Mouse (Mus musculus) bone marrow macrophage, adult 2 months (primary cell): ENCODE data around the gene Zfp185.

ENCODE experiments used
- CTCF ChIP-seq: IDR thresholded peaks from 2 replicates; pipeline ENCODE4 v1.5.1; 2012; ENCODE audit warnings: low read depth, mild to moderate bottlenecking, low read length, moderate library complexity
- POLR2A ChIP-seq: IDR thresholded peaks from 2 replicates; pipeline ENCODE4 v1.6.1; 2012; ENCODE audit warnings: mild to moderate bottlenecking, low read depth, low read length, borderline replicate concordance

DNA sequence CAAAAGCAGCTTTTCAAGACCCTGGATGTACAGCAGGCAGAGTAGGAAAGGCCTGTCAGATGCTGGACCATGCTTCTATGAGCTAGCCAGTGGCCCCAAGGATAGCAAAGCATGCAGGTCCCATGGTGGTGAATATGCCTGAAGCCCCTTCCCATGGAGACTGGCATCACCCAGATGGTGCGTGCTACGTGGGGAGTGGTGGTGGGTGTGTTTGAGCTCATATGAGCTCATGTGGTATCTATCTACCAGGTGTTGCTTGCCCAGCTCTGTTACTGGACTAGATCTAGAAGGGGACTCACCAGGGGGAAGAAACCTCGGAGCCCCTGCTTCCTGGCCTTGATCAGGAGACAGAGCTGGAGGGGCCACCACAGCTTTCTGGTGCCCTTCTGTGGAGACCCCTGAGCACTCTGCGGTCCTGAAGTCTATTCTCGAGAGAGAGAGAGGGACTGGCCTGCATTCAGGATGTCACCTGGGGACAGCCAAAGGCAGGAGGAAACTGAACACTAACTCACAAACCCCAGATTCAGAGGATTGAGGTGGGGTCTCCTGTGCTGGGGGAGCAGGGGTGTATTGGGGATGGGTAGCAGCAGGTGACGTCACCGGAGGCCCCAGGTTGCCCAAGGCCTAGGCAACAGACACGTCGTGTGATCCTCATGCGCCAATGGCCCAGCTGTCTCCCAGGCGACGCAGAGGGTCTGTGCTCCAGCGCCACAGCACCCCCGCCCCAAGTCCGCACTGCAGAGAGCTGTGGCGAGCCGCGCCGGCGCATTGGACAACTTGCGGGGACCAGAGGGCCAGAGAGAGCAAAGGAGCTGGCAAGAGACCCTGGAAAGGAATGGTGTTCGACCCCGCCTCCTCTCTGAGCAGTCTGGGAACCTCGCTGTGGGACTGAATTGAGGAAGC, 76.6 kb downstream of the Zfp185 start:
- TF ChIP-seq POLR2A: no peak
- no peak for TF ChIP-seq CTCF
